Mouse (Mus musculus) NIH3T3 (cell line): ENCODE measurements around the gene B3glct.

Experiments
- DNase-seq: peaks from one replicate; pipeline ENCODE4 v3.0.0-alpha.2; 2012; ENCODE audit warnings: low read depth

Gene B3glct

GRCm38 (mm10) chr5:149748640-149749580 lies 70.9 kb downstream of the B3glct start:
- peak; percentile 14 for DNase-seq

GRCm38 (mm10) chr5:149751861-149752260 lies 73.8 kb downstream of the B3glct start:
- no peak for DNase-seq

GRCm38 (mm10) chr5:149753073-149753472 lies 75.0 kb downstream of the B3glct start:
- no peak for DNase-seq

- DNase-seq, result no peak
Measured at GRCm38 (mm10) chr5:149767116-149767515, 89.1 kb downstream of the B3glct start.

- DNase-seq, result peak; percentile 18
Measured at GRCm38 (mm10) chr5:149767651-149768301, 89.7 kb downstream of the B3glct start.

GRCm38 (mm10) chr5:149769666-149770065 lies 91.6 kb downstream of the B3glct start:
- no peak for DNase-seq

GRCm38 (mm10) chr5:149776038-149776437 lies 98.0 kb downstream of the B3glct start:
- no peak for DNase-seq

GRCm38 (mm10) chr5:149779740-149780139 lies 101.7 kb downstream of the B3glct start:
- DNase-seq, result no peak

GRCm38 (mm10) chr5:149780411-149780810 lies 102.4 kb downstream of the B3glct start:
- peak; percentile 42 for DNase-seq

GRCm38 (mm10) chr5:149790087-149790486 lies 112.1 kb downstream of the B3glct start:
- peak; percentile 62 for DNase-seq

GRCm38 (mm10) chr5:149810071-149810470 lies 132.0 kb downstream of the B3glct start:
- DNase-seq, result peak; percentile 5

GRCm38 (mm10) chr5:149811835-149812234 lies 133.8 kb downstream of the B3glct start:
- DNase-seq, result no peak
